Mouse (Mus musculus): ENCODE results near the gene Camsap1.

The Camsap1 gene

DNA sequence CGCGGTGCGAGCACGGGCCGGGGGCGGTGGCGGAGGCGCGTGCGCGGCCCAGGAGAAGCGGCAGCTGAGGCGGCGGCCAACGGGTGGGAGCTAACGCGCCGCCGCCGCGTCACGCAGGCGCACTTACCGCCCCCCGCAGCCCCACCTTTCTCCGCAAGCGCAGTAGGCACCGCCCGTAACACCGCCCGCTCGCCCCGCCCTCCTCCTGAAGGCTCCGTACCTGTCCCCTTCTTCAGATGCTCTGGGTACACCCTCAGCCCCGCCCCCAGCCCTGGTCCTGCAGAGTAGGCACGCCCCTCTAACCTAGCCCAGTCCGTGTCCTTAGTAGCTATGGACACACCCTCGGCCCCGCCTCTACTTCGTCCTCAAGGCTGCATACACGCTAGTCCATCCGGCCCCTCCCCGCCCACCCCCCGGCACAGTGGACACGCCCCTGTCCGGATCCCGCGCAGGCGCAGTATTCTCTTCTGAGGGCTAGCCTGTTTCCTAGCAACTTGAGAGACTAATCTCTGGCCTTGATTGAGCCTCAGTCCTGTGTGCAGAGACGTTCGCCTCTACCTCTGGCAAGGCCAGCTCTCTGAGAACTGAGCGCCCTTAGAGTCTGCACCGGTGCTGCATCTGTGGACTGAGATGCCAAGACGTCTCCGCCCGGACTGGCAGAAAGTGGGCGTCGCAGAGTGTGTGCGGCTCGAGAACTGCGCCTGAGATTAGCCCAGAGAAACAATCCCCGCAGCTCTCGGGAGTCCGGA, at the start of gene Camsap1:
TSS of gene Camsap1 (minus strand) at position 124 of the 749 bp plus-strand sequence.
- peak; percentile 99 for DNase-seq (ENCODE audit: low read depth, low spot score)

DNA sequence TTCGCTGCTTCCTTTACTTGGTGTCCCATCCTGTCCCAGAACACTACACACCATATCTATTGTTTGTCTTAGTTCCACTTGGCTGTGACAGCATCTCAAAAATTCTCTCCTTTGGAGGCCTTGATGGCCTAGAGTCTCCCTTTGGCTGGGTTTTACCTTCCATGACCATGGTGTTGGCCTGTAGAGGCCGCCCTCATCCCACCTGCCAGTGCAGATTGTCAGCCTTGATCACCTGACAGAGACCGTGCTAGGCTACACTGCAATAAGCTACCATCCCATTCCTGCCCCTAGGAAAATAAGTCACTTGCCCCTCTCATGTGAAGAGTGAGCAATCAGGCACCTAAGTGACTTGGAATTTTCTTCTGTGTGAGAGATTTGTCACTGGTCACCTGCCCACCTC, 47.2 kb upstream of the Camsap1 start:
- DNase-seq (ENCODE audit: low read depth, low spot score) = no peak

GRCm38 (mm10) chr2:26024138-26025075, 41.3 kb upstream of the Camsap1 start:
- DNase-seq (ENCODE audit: low read depth, low spot score) = peak; percentile 13

DNA sequence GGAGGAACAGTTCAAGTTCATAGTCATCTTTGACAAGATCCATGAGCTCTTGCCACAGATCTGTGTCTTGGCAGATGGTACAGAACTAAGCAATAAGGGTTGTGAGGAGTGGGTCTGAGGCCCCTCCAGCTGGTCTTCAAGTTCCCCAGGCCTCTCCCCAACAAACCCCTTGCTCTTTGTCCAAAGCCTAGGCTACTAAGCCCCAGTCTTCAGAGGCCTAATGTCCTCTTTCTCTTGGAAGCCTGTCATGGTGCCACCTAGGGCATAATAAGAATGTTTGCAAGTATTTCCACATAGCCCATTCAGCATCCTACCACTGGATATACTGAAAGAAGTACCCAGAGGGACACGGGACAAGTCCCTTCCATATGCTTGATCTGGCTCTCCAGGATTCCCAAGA, 39.5 kb upstream of the Camsap1 start:
- no peak for DNase-seq (ENCODE audit: low read depth, low spot score)

- no peak for DNase-seq (ENCODE audit: low read depth, low spot score)
Observed at GRCm38 (mm10) chr2:26022258-26022565, 39.1 kb upstream of the Camsap1 start.

DNA sequence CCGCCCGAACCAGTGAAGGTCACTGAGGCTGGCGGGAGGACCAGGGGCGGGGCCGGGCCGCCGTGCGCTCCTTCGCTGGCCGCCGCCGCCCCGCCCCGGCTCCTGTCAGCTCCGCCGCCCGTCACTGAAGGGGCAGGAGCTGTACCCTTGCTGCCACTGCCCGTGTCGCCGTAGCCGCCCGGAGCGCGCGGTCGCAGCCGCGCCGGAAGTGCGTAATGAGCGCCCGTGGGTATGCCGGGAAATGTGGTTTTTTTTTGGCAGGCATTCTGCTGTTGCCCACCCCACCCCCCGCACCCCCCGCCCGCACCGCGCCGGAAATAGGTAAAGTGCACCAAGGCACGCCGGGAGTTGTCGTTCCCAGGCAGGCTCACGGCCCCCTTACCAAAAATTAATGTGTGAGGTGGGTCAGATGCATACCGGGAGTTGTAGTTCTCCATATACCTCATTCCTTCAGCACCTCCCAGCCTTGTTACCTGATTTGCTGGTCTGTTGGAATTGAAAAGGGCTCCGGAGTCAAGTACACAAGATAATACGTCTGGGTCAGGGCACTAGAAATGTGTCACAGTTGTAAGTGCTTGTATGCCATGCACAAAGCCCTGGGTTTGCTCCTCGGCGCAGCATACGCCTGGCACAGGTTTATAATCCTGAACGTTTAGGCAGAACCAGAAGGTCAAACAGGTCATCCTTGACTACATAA, 38.6 kb upstream of the Camsap1 start, which contains the start of gene Ubac1:
TSS of gene Ubac1 (minus strand) at position 187 of the 697 bp plus-strand sequence.
- DNase-seq (ENCODE audit: low read depth, low spot score) = peak; percentile 88

DNA sequence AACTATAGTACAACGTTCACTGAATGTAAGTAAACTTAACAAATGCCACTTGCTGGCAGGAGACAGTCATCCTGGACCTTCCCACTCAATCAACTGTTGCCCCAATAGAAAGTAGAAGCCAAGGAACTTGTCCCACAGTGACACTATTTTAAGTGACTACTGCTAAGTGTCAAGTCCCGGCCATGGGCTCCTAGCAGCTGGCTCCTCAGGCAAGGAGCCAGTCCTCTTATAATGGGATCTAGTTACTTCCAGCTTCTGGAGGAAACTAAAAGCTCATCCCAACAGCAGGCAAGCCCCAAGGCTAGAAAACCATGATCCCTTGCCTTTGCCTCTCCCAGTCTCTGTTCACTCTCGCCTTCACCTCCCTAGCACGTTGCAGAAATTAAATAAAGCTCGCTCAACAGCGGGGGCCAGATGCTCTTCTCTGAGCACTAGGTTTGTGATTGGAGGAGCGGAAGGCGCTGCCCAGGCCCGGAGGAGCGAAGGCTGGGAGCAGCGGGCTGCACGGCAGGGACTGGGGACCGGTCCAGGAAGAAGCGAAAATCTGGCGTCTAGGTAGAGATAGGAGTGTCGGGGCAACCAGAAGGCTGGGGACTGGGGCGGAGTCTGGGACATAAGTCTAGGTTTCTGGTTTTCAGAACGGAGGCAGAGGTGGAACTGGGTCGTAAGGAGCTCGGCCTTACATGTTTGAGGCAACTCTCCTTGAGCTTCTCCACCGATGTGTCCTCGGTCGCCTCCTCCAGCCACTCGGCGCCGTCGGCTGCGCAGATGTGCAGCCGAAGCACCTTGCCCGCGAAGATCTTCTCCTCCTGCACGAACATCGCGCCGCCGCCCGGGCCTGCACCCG, 37.9 kb upstream of the Camsap1 start:
- peak; percentile 40 for DNase-seq (ENCODE audit: low read depth, low spot score)

- DNase-seq (ENCODE audit: low read depth, low spot score) = no peak
Observed at GRCm38 (mm10) chr2:26019923-26020322, 36.8 kb upstream of the Camsap1 start.

DNA sequence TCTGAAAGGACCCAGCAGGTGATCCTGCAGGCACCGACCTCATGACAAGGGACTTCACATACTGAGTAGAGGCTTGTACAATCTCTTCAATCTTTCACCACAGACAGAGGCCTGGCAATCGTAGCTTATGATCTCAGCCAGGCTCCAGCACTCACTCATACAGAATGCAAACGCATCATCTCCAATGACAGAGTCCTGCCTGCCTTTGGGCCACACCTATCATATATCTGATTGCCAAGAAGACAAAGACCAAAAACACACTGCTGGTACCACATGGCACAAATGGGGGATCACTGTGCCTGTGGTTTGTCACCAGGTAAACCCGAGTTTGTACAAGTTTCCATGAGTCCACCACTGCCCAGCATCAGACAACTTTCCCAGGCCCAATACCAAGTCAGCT, 34.2 kb upstream of the Camsap1 start:
- no peak for DNase-seq (ENCODE audit: low read depth, low spot score)

DNA sequence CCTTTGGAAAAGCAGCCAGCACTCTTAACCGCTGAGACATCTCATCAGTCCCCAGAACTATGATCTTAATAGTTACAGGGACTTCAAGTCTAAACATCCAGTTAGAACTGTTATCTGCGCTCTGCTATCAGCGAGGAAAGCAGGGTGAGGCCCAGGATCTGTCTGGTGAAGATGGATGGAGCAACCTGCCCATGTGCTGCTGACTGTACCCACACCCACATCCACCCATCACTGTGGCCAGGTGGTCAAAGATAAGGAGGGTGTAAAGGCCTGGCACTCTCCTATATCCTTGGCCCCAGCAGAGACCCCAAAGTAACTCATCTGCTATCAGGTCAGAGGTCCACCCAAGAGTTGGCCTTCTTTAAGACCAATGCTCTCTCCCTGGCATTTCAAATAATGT, 30.6 kb upstream of the Camsap1 start:
- no peak for DNase-seq (ENCODE audit: low read depth, low spot score)

- DNase-seq (ENCODE audit: low read depth, low spot score) = no peak
Observed at GRCm38 (mm10) chr2:26011420-26011819, 28.3 kb upstream of the Camsap1 start.

DNA sequence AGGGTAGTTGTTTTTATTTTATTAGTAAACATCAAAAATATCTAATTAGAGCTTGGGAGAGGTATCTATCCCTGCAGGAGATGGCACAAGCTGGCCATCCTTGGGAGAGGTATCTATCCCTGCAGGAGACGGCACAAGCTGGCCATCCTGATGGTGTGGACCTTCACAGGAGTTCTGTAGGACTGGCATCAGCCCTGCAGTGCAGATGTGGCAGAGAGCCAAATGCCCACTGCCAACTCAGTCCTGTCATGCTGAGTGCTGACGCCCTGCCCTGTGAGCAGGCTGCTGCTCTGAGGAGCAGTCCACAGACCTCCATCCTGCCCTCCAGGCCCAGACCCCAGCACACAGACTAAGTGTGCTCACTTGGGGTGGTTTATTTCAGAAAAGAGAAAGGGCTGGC, 18.9 kb upstream of the Camsap1 start:
- DNase-seq (ENCODE audit: low read depth, low spot score) = no peak

DNA sequence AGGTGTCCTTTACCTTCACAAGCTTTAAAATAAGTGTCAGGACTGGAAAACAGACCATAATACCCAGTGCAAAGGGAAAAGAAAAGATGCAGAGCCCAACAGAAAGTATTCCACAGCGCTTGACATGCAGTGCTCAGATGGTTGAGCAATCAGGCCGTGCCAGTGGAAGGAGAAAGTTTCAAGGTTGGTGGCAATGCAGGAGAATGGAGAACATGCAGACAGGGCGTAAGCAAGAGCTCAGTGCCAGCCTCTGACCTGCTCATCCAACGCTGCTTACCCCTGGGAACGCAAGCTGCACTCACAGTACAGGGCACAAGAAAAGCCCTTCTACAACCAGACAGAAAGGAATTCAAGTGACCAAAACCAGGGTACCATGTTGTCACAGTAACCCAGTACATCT, 18.1 kb upstream of the Camsap1 start:
- no peak for DNase-seq (ENCODE audit: low read depth, low spot score)

GRCm38 (mm10) chr2:25997716-25998115, 14.6 kb upstream of the Camsap1 start:
- no peak for DNase-seq (ENCODE audit: low read depth, low spot score)

- no peak for DNase-seq (ENCODE audit: low read depth, low spot score)
Observed at GRCm38 (mm10) chr2:25994791-25995190, 11.7 kb upstream of the Camsap1 start.

GRCm38 (mm10) chr2:25992285-25992684, 9.2 kb upstream of the Camsap1 start:
- no peak for DNase-seq (ENCODE audit: low read depth, low spot score)

DNA sequence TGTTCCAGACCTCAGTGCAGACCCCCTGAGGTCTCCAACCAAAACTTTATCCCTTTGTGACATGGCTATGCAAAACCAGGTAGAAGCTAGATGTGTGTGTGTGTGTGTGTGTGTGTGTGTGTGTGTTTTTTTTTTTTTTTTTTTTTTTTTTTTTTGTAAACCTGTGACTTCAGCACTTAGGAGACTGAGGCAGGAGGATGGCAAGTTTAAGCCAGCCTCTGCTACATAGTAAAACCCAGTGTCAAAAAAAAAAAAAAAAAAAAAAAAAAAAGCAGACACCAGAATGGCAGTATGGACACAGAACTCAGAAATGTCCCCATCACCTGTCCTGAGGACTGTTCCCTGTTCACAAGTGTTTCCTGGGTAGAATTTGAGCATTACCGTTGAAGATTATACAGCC, 6.6 kb upstream of the Camsap1 start:
- no peak for DNase-seq (ENCODE audit: low read depth, low spot score)

- no peak for DNase-seq (ENCODE audit: low read depth, low spot score)
Observed at GRCm38 (mm10) chr2:25987817-25988216, 4.7 kb upstream of the Camsap1 start.

GRCm38 (mm10) chr2:25986601-25987000, 3.5 kb upstream of the Camsap1 start:
- no peak for DNase-seq (ENCODE audit: low read depth, low spot score)

- DNase-seq (ENCODE audit: low read depth, low spot score) = no peak
Observed at GRCm38 (mm10) chr2:25982426-25983091, 523 bp downstream of the Camsap1 start.

DNA sequence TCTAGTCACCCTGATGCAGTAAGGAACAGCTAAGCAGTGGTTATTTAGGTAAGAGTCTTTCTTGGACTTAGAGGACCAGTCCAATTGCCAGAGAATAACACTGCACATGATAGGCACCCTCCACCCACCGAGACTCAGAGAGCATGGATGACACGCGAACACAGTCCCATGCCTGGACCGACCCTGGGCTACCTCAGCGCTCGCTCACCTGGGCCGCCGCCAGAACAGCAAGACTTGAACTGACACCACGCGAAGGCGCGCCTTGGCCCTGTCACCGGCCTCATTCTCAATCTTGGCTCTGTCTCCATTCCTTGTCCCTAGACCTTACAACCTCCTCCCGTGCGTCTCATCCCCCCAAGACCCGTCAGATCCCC, 1.0 kb downstream of the Camsap1 start:
- DNase-seq (ENCODE audit: low read depth, low spot score) = no peak
